Mouse (Mus musculus) gastrocnemius, postnatal 36 days (tissue): ENCODE results near the gene Trp53inp2. TPM values are rescaled to one million over a fixed set of nuclear protein-coding genes. Genes with fewer than 3 reads are reported as not detected.
A peak's percentile ranks its signal among the peaks of the same experiment; 100 is the strongest.

Experiments
- DNase-seq, 2 experiments: peaks; one replicate each; pipeline ENCODE4 v3.0.0; 2022
- intact Hi-C: fragments of 180-260 bp; cut with DNase I; formaldehyde crosslinking; loops from one replicate; pipeline ENCODE4 v1.15.1; 2025
- microRNA-seq, 2 experiments: library from miRNA; unstranded; fragments of <30 nt; microRNA quantifications; one replicate each; pipeline ENCODE4 v1.2.0; 2021
- total RNA-seq, 2 experiments: library from RNA; stranded (reverse); gene quantifications; 2 replicates each; pipeline ENCODE4 v1.2.3; 2021

Trp53inp2 gene
- total RNA-seq, 2 experiments from 2014 or later: 355 to 400 TPM

GRCm38 (mm10) chr2:155382332-155382700 is 1.5 kb downstream of the Trp53inp2 start:
- no peak for DNase-seq
- intact Hi-C loops: loop anchor here (2.0 kb wide), 1 partner anchor 104 kb away; no protein-coding TSS in a partner anchor

- DNase-seq: peak; percentile 32 to 50
- intact Hi-C loops: loop anchor here (2.0 kb wide), 1 partner anchor 104 kb away; no protein-coding TSS in a partner anchor
These were observed 2.1 kb downstream of the Trp53inp2 start for GRCm38 (mm10) chr2:155382791-155383438.

GRCm38 (mm10) chr2:155385090-155385489 is 4.2 kb downstream of the Trp53inp2 start:
- intact Hi-C loops: loop anchor here (5.0 kb wide), 1 partner anchor 88 kb away; no protein-coding TSS in a partner anchor
- DNase-seq: peak; percentile 78 to 80

- intact Hi-C loops: loop anchor here (2.0 to 5.0 kb wide), 2 partner anchors 89 to 145 kb away; no protein-coding TSS in a partner anchor
- no peak for DNase-seq
These were observed 5.1 kb downstream of the Trp53inp2 start for GRCm38 (mm10) chr2:155385731-155386533.

- peak in 1 of 2 experiments; percentile 35 for DNase-seq
- intact Hi-C loops: loop anchor here (2.0 to 5.0 kb wide), 2 partner anchors 89 to 146 kb away; no protein-coding TSS in a partner anchor
These were observed 5.7 kb downstream of the Trp53inp2 start for GRCm38 (mm10) chr2:155386534-155386899.

GRCm38 (mm10) chr2:155387052-155387451 is 6.2 kb downstream of the Trp53inp2 start:
- intact Hi-C loops: loop anchor here (2.0 to 5.0 kb wide), 2 partner anchors 90 to 146 kb away; no protein-coding TSS in a partner anchor

GRCm38 (mm10) chr2:155388573-155388972 is 7.7 kb downstream of the Trp53inp2 start:
- no peak for DNase-seq
- intact Hi-C loops: loop anchor here (5.0 kb wide), 1 partner anchor 91 kb away; no protein-coding TSS in a partner anchor

More at GRCm38 (mm10) chr2:155387052-155387451, 6.2 kb downstream of the Trp53inp2 start:
- DNase-seq: no peak

- DNase-seq: no peak
- intact Hi-C loops: loop anchor here (5.0 kb wide), 1 partner anchor 38 kb away; no protein-coding TSS in a partner anchor
These were observed 13.7 kb downstream of the Trp53inp2 start for GRCm38 (mm10) chr2:155394586-155394985.

- DNase-seq: no peak
- intact Hi-C loops: no loop called here
These were observed 19.4 kb downstream of the Trp53inp2 start for GRCm38 (mm10) chr2:155400276-155400675.

GRCm38 (mm10) chr2:155401926-155402325 is 21.1 kb downstream of the Trp53inp2 start:
- no peak for DNase-seq
- intact Hi-C loops: no loop called here

- intact Hi-C loops: no loop called here
- DNase-seq: no peak
These were observed 23.8 kb downstream of the Trp53inp2 start for GRCm38 (mm10) chr2:155404635-155405034.

- intact Hi-C loops: no loop called here
- no peak for DNase-seq
These were observed 40.1 kb downstream of the Trp53inp2 start for GRCm38 (mm10) chr2:155420911-155421310.

- intact Hi-C loops: no loop called here
These were observed 55.6 kb downstream of the Trp53inp2 start for GRCm38 (mm10) chr2:155436445-155436844.

More at GRCm38 (mm10) chr2:155436445-155436844, 55.6 kb downstream of the Trp53inp2 start:
- DNase-seq: no peak

Small RNA genes lying within 50 kb of the gene (microRNA-seq; reads per million reads assigned to microRNA genes)
- 0 reads per million in 2 experiments for gene Mir695

Other genes with a start within 250 kb of the Trp53inp2 start
- gene Itch, start 247.6 kb upstream of the Trp53inp2 start, total RNA-seq: 10 to 100 TPM; 17.2 to 19.3 TPM
- 100 to 1,000 TPM in 1 of 2 experiments, 10 to 100 TPM in 1; 94.2 to 104 TPM for gene Dynlrb1, start 144.5 kb upstream of the Trp53inp2 start, total RNA-seq
- gene Map1lc3a, start 104.8 kb upstream of the Trp53inp2 start, total RNA-seq: 100 to 1,000 TPM; 259 to 263 TPM
- gene Pigu, start 23.6 kb upstream of the Trp53inp2 start, total RNA-seq: 10 to 100 TPM; 23.4 to 25.4 TPM
- 10 to 100 TPM; 14.0 to 17.0 TPM for gene Ncoa6, start 92.8 kb downstream of the Trp53inp2 start, total RNA-seq
- gene Acss2, start 136.9 kb downstream of the Trp53inp2 start, total RNA-seq: 10 to 100 TPM; 29.2 to 33.5 TPM
- gene Ggt7, start 137.2 kb downstream of the Trp53inp2 start, total RNA-seq: under 1 TPM; 0.82 to 0.86 TPM
- gene Gss, start 211.8 kb downstream of the Trp53inp2 start, total RNA-seq: 1 to 10 TPM; 3.7 to 6.0 TPM
- gene Myh7b, start 230.2 kb downstream of the Trp53inp2 start, total RNA-seq: 1 to 10 TPM; 1.9 to 6.8 TPM